ENCODE assay signal across 9 mouse cellular contexts in genomic region chr11:95777323-95778297, GRCm38 (mm10). TPM values are rescaled to one million over a fixed set of nuclear protein-coding genes. Genes with fewer than 3 reads are reported as not detected.
DNase-seq lines count a peak whose midpoint lies in the region; ATAC-seq lines count a peak whose summit lies in the region.
"Had no signal": no experiment of that assay in that cellular context is flagged by ENCODE, and none has a peak within 500 bp of the region (broad histone marks: within the 10 kb centered on the region; RNA-seq: fewer than 3 reads in every experiment).

No protein-coding gene starts in this region.

- WGBS in embryonic facial prominence, embryonic 12.5 days, result 77% methylated on average over 17 of the region's 17 CpGs
- WGBS in embryonic facial prominence, embryonic 10.5 days, result 81% methylated on average over 17 of the region's 17 CpGs
- WGBS in heart, embryonic 15.5 days, result 37% methylated on average over 17 of the region's 17 CpGs
- 35% methylated on average over 17 of the region's 17 CpGs for whole genome bisulfite sequencing in lung, embryonic 16.5 days
- 80% methylated on average over 17 of the region's 17 CpGs for WGBS in forebrain, embryonic 11.5 days

- no peak overlapping the region for H3K4me2 ChIP-seq in embryonic facial prominence, embryonic 12.5 days (replicated peaks)
- no peak overlapping the region for H3K4me2 ChIP-seq in heart, embryonic 15.5 days
- peak overlapping the region; percentile 9; the same call in 1 of the 2 replicates for H3K4me2 ChIP-seq in lung, embryonic 16.5 days (ENCODE audit: low read depth, low read length)
- no peak overlapping the region for H3K4me2 ChIP-seq in forebrain, embryonic 11.5 days (ENCODE audit: low read depth, low read length, severe bottlenecking)
- H3K4me2 ChIP-seq: limb, embryonic 13.5 days had no signal

- H3K27me3 ChIP-seq in embryonic facial prominence, embryonic 12.5 days, result no peaks in the 10 kb centered on the region
- no peaks in the 10 kb centered on the region for H3K27me3 ChIP-seq in embryonic facial prominence, embryonic 10.5 days (replicated peaks; ENCODE audit: low read depth, poor library complexity, severe bottlenecking)
- H3K27me3 ChIP-seq in heart, embryonic 15.5 days, result no peaks in the 10 kb centered on the region
- H3K27me3 ChIP-seq in lung, embryonic 16.5 days (ENCODE audit: control insufficient read depth, insufficient read depth, low read depth, low read length), result no peaks in the 10 kb centered on the region
- H3K27me3 ChIP-seq in forebrain, embryonic 11.5 days (ENCODE audit: control insufficient read depth, insufficient read depth, low read length), result no peaks in the 10 kb centered on the region
- H3K27me3 ChIP-seq: limb, embryonic 13.5 days had no signal

- H3K4me1 ChIP-seq in embryonic facial prominence, embryonic 12.5 days, result no peaks in the 10 kb centered on the region
- H3K4me1 ChIP-seq in embryonic facial prominence, embryonic 10.5 days, result peaks cover 5% of the 10 kb centered on the region; the same call in 1 of the 2 replicates
- peaks cover 12% of the 10 kb centered on the region for H3K4me1 ChIP-seq in heart, embryonic 15.5 days (replicated peaks)
- H3K4me1 ChIP-seq in lung, embryonic 16.5 days (replicated peaks; ENCODE audit: control insufficient read depth, insufficient read depth, low read length), result peaks cover 14% of the 10 kb centered on the region; the same call in 1 of the 2 replicates
- H3K4me1 ChIP-seq in forebrain, embryonic 11.5 days (replicated peaks; ENCODE audit: control insufficient read depth, insufficient read depth, low read length), result no peaks in the 10 kb centered on the region
- H3K4me1 ChIP-seq: limb, embryonic 13.5 days had no signal

- H3K4me3 ChIP-seq in embryonic facial prominence, embryonic 12.5 days, result no peak overlapping the region
- H3K4me3 ChIP-seq in embryonic facial prominence, embryonic 10.5 days, result no peak overlapping the region
- H3K4me3 ChIP-seq in heart, embryonic 15.5 days, result no peak overlapping the region
- no peak overlapping the region for H3K4me3 ChIP-seq in lung, embryonic 16.5 days (ENCODE audit: low read length)
- no peak overlapping the region for H3K4me3 ChIP-seq in forebrain, embryonic 11.5 days (ENCODE audit: low read depth, low read length)
- H3K4me3 ChIP-seq: limb, embryonic 13.5 days had no signal

- peaks cover 8% of the 10 kb centered on the region for H3K36me3 ChIP-seq in embryonic facial prominence, embryonic 12.5 days
- peaks cover 34% of the 10 kb centered on the region for H3K36me3 ChIP-seq in embryonic facial prominence, embryonic 10.5 days (replicated peaks)
- H3K36me3 ChIP-seq in heart, embryonic 15.5 days, result no peaks in the 10 kb centered on the region
- no peaks in the 10 kb centered on the region for H3K36me3 ChIP-seq in lung, embryonic 16.5 days (ENCODE audit: control insufficient read depth, insufficient read depth, low read length)
- H3K36me3 ChIP-seq in forebrain, embryonic 11.5 days (ENCODE audit: control insufficient read depth, insufficient read depth, low read length), result no peaks in the 10 kb centered on the region

- H3K9me3 ChIP-seq in embryonic facial prominence, embryonic 12.5 days, result no peaks in the 10 kb centered on the region
- H3K9me3 ChIP-seq in embryonic facial prominence, embryonic 10.5 days, result no peaks in the 10 kb centered on the region
- no peaks in the 10 kb centered on the region for H3K9me3 ChIP-seq in heart, embryonic 15.5 days (replicated peaks)
- no peaks in the 10 kb centered on the region for H3K9me3 ChIP-seq in lung, embryonic 16.5 days (ENCODE audit: control insufficient read depth, low read length)
- no peaks in the 10 kb centered on the region for H3K9me3 ChIP-seq in forebrain, embryonic 11.5 days (ENCODE audit: control insufficient read depth, low read length)
- H3K9me3 ChIP-seq: limb, embryonic 13.5 days had no signal

- DNase-seq in embryonic facial prominence, embryonic 10.5 days (ENCODE audit: low spot score), result no peak
- peak; percentile 76 for DNase-seq in c-Kit-positive CD71-positive TER-119-positive erythroid progenitor cells, embryonic 14.5 days (ENCODE audit: low spot score)
- peak; percentile 43 for DNase-seq in urinary bladder, adult 2 months (ENCODE audit: low spot score)
- DNase-seq in forebrain, embryonic 11.5 days (ENCODE audit: low spot score), result no peak
- DNase-seq in frontal cortex, postnatal 25 days (ENCODE audit: low spot score in 2 of 2), result no peak

- no peak for ATAC-seq in embryonic facial prominence, embryonic 12.5 days (ENCODE audit: insufficient number of reproducible peaks, insufficient read depth, low FRiP score, low TSS enrichment)
- ATAC-seq in heart, embryonic 15.5 days (replicated peaks; ENCODE audit: insufficient number of reproducible peaks, insufficient read depth, low FRiP score, low read depth), result 0 out of 2 replicates have a peak, but pooled peaks have one; percentile 30
- ATAC-seq in lung, embryonic 16.5 days (ENCODE audit: low read depth), result peak; percentile 86
- ATAC-seq in forebrain, embryonic 11.5 days (replicated peaks; ENCODE audit: low FRiP score), result no peak

- H3K9ac ChIP-seq in embryonic facial prominence, embryonic 12.5 days, result no peak overlapping the region
- H3K9ac ChIP-seq in heart, embryonic 15.5 days, result no peak overlapping the region
- H3K9ac ChIP-seq in lung, embryonic 16.5 days (ENCODE audit: low read length), result no peak overlapping the region
- no peak overlapping the region for H3K9ac ChIP-seq in forebrain, embryonic 11.5 days (ENCODE audit: low read length)
- H3K9ac ChIP-seq: limb, embryonic 13.5 days had no signal

- 0 out of 2 replicates have a peak overlapping the region, but pooled peaks have one; percentile 30 for H3K27ac ChIP-seq in embryonic facial prominence, embryonic 12.5 days
- H3K27ac ChIP-seq in embryonic facial prominence, embryonic 10.5 days (replicated peaks), result no peak overlapping the region
- H3K27ac ChIP-seq in heart, embryonic 15.5 days, result no peak overlapping the region
- H3K27ac ChIP-seq in lung, embryonic 16.5 days (ENCODE audit: low read length), result peak overlapping the region; percentile 88
- no peak overlapping the region for H3K27ac ChIP-seq in forebrain, embryonic 11.5 days (ENCODE audit: low read depth, low read length)
- H3K27ac ChIP-seq: limb, embryonic 13.5 days had no signal

RNA-seq across cellular contexts. Expression of gene Phospho1, which starts 46.7 kb away (rescaled TPM):
- not detected in 2 replicates for polyA plus RNA-seq in embryonic facial prominence, embryonic 12.5 days (2016; fragmentation: Nextera tagmentation; extraction: Ambion mirVana)
- not detected in 2 replicates for polyA plus RNA-seq in embryonic facial prominence, embryonic 10.5 days (2016; fragmentation: Nextera tagmentation; extraction: Ambion mirVana)
- polyA plus RNA-seq in heart, embryonic 15.5 days (2015; fragmentation: Nextera tagmentation; extraction: Ambion mirVana), result 4.5 and 5.3 TPM in 2 replicates
- 0.47 and 1.7 TPM in 2 replicates for polyA plus RNA-seq in lung, embryonic 16.5 days (2015; fragmentation: Nextera tagmentation; extraction: Ambion mirVana)
- 33.2 and 40.8 TPM in 2 replicates for polyA plus RNA-seq in urinary bladder, adult 2 months (2012; rRNA removed)
- polyA plus RNA-seq in forebrain, embryonic 11.5 days (2014; fragmentation: Nextera tagmentation; extraction: Ambion mirVana), result 0.51 TPM in 1 of 2 replicates, not detected in the other

RNA-seq across cellular contexts. Expression of gene B130006D01Rik, which starts 54.2 kb away (rescaled TPM):
- 2.0 and 2.1 TPM in 2 replicates for polyA plus RNA-seq in embryonic facial prominence, embryonic 12.5 days (2016; fragmentation: Nextera tagmentation; extraction: Ambion mirVana)
- polyA plus RNA-seq in embryonic facial prominence, embryonic 10.5 days (2016; fragmentation: Nextera tagmentation; extraction: Ambion mirVana), result 1.9 and 2.2 TPM in 2 replicates
- 0.71 TPM in 2 replicates for polyA plus RNA-seq in heart, embryonic 15.5 days (2015; fragmentation: Nextera tagmentation; extraction: Ambion mirVana)
- 1.1 and 1.4 TPM in 2 replicates for polyA plus RNA-seq in lung, embryonic 16.5 days (2015; fragmentation: Nextera tagmentation; extraction: Ambion mirVana)
- 0.15 and 0.19 TPM in 2 replicates for polyA plus RNA-seq in urinary bladder, adult 2 months (2012; rRNA removed)
- polyA plus RNA-seq in forebrain, embryonic 11.5 days (2014; fragmentation: Nextera tagmentation; extraction: Ambion mirVana), result 1.4 and 2.2 TPM in 2 replicates

RNA-seq across cellular contexts. Expression of gene Gngt2, which starts 59.4 kb away (rescaled TPM):
- 8.9 and 13.1 TPM in 2 replicates for polyA plus RNA-seq in embryonic facial prominence, embryonic 12.5 days (2016; fragmentation: Nextera tagmentation; extraction: Ambion mirVana)
- 9.5 and 10.0 TPM in 2 replicates for polyA plus RNA-seq in embryonic facial prominence, embryonic 10.5 days (2016; fragmentation: Nextera tagmentation; extraction: Ambion mirVana)
- 29.4 and 31.8 TPM in 2 replicates for polyA plus RNA-seq in heart, embryonic 15.5 days (2015; fragmentation: Nextera tagmentation; extraction: Ambion mirVana)
- 21.7 and 28.2 TPM in 2 replicates for polyA plus RNA-seq in lung, embryonic 16.5 days (2015; fragmentation: Nextera tagmentation; extraction: Ambion mirVana)
- 21.0 and 24.5 TPM in 2 replicates for polyA plus RNA-seq in urinary bladder, adult 2 months (2012; rRNA removed)
- polyA plus RNA-seq in forebrain, embryonic 11.5 days (2014; fragmentation: Nextera tagmentation; extraction: Ambion mirVana), result 3.5 and 5.1 TPM in 2 replicates

Comparison
In these comparisons a context has a peak if more than half of its experiments do, and no peak if none do; other contexts are left out.
1. H3K27ac ChIP-seq: peak in embryonic facial prominence, embryonic 12.5 days (single experiment) and lung, embryonic 16.5 days (single experiment); none in embryonic facial prominence, embryonic 10.5 days (single experiment), heart, embryonic 15.5 days (single experiment) and forebrain, embryonic 11.5 days (single experiment).
2. ATAC-seq: peak in heart, embryonic 15.5 days (single experiment) and lung, embryonic 16.5 days (single experiment); none in embryonic facial prominence, embryonic 12.5 days (single experiment) and forebrain, embryonic 11.5 days (single experiment).
3. DNase-seq: peak in c-Kit-positive CD71-positive TER-119-positive erythroid progenitor cells, embryonic 14.5 days (single experiment) and urinary bladder, adult 2 months (single experiment); none in embryonic facial prominence, embryonic 10.5 days (single experiment), forebrain, embryonic 11.5 days (single experiment) and frontal cortex, postnatal 25 days (0 of 2).